Mouse (Mus musculus) layer of hippocampus, adult 18-20 months (tissue): ENCODE results near the gene Cpeb3. TPM values are rescaled to one million over a fixed set of nuclear protein-coding genes. Genes with fewer than 3 reads are reported as not detected.
A peak's percentile ranks its signal among the peaks of the same experiment; 100 is the strongest.
"Not testable (repeated sequence)": the region's sequence is repeated elsewhere in the genome, so short reads cannot be mapped to it uniquely, and the experiment has no call there.

ENCODE experiments used
- DNase-seq, 2 experiments: peaks; one replicate each; pipeline ENCODE4 v3.0.0; 2022; ENCODE audit warnings: low spot score in 2 of 2
- total RNA-seq, 2 experiments: library from RNA; stranded (reverse); gene quantifications; 2 replicates each; pipeline ENCODE4 v1.2.3; 2021

Cpeb3 gene
- total RNA-seq, 2 experiments from 2014 or later: 76.6 to 76.9 TPM

- DNase-seq: peak; percentile 87 to 91
Measured at GRCm38 (mm10) chr19:37207303-37208175, 862 bp downstream of the Cpeb3 start, which contains the start of gene March5. Gene March5 (plus strand): TSS chr19:37207543.

GRCm38 (mm10) chr19:37206641-37207302, 1.6 kb downstream of the Cpeb3 start:
- peak; percentile 27 to 51 for DNase-seq

- not testable (repeated sequence) for DNase-seq
Measured at GRCm38 (mm10) chr19:37205155-37205554, 3.2 kb downstream of the Cpeb3 start.

GRCm38 (mm10) chr19:37203371-37203770, 5.0 kb downstream of the Cpeb3 start:
- no peak for DNase-seq

GRCm38 (mm10) chr19:37199889-37200288, 8.5 kb downstream of the Cpeb3 start:
- no peak for DNase-seq

GRCm38 (mm10) chr19:37198165-37198880, 10.1 kb downstream of the Cpeb3 start:
- DNase-seq: no peak

- DNase-seq: no peak
Measured at GRCm38 (mm10) chr19:37192475-37193058, 15.8 kb downstream of the Cpeb3 start.

- no peak for DNase-seq
Measured at GRCm38 (mm10) chr19:37188366-37188948, 19.9 kb downstream of the Cpeb3 start.

- DNase-seq: peak; percentile 63 to 82
Measured at GRCm38 (mm10) chr19:37177819-37178708, 30.3 kb downstream of the Cpeb3 start.

- no peak for DNase-seq
Measured at GRCm38 (mm10) chr19:37176879-37177462, 31.4 kb downstream of the Cpeb3 start.

- DNase-seq: peak in 1 of 2 experiments; percentile 56
Measured at GRCm38 (mm10) chr19:37175919-37176318, 32.5 kb downstream of the Cpeb3 start.

- DNase-seq: no peak
Measured at GRCm38 (mm10) chr19:37175436-37175805, 33.0 kb downstream of the Cpeb3 start.

- peak; percentile 68 to 84 for DNase-seq
Measured at GRCm38 (mm10) chr19:37174716-37175435, 33.5 kb downstream of the Cpeb3 start.

GRCm38 (mm10) chr19:37174116-37174715, 34.2 kb downstream of the Cpeb3 start:
- peak; percentile 54 to 72 for DNase-seq

- DNase-seq: peak in 1 of 2 experiments; percentile 18
Measured at GRCm38 (mm10) chr19:37173331-37174115, 34.9 kb downstream of the Cpeb3 start.

GRCm38 (mm10) chr19:37172566-37173130, 35.8 kb downstream of the Cpeb3 start:
- DNase-seq: no peak

- DNase-seq: no peak
Measured at GRCm38 (mm10) chr19:37172096-37172495, 36.3 kb downstream of the Cpeb3 start.
